Mouse (Mus musculus) ES-CJ7 (cell line): ENCODE results near the gene Gm45021.

Source experiments
- DNase-seq: peaks from one replicate; pipeline ENCODE4 v3.0.0; 2011; ENCODE audit warnings: low read depth, low spot score

The Gm45021 gene

DNA sequence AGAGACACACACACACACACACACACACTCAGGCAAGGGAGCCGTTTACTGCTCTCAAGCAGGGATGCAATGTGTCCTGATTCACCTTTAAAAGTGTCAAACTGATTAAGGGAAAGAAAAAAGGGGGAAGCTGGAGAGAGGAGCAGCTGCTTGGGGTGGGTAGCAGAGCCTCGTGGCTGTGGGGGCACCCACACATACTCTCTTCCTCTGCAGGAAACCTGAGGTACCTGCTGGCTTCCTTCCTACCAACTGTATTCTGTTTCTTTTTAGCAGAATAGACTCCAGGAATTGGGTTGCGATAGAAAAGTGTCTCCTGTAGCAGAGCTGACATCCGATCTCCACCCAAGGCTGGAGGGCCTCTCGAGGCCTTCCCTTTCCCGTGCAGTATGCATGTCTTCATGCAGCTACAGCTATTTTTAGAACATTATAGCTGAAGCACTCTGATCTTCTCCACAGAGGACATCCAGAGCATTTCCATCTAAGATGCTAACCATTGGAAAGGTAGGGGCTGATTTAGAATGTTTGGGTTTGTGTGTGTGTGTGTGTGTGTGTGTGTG is at the start of gene Gm45021:
Gene Gm45021, plus strand, starts transcription at position 417 of the 557 bp plus-strand sequence.
- DNase-seq = no peak

DNA sequence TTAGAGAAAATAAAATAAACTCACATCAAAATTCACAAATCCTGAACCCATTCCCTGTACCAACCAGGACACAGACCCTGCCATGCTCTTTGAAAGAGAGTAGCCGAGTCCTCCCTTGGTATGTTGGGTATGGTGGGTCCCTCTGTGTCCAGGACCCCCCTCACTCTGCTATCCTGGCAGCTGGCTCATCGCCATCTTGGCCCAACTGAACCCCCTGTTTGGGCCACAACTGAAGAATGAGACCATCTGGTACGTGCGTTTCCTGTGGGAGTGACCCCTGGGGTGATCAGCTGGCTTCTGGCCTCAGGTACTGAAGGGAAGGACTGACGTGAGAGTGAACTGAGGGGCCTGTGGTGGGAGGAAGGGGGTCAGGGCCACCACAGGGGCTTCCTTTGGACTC is 49.5 kb upstream of the Gm45021 start:
- no peak for DNase-seq

DNA sequence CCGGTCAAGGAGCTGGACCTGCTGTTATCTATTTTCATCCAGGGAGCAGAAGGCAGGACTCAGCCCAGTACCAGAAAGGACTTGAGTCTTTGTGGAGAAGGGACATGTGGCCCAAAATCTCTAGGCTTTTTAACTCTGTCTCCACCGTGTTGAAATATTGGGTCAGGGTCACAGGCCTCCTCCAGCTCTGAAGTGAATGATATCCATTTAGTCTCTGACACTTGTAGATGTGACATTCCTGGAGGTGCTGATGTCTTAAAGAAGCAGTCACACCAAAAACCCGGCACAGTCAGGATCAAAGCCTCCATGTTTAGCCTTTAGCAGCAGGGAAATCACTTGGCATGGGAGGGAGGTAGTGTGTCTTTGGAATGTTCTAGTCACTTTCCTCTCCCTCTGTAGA is 48.7 kb upstream of the Gm45021 start:
- no peak for DNase-seq

DNA sequence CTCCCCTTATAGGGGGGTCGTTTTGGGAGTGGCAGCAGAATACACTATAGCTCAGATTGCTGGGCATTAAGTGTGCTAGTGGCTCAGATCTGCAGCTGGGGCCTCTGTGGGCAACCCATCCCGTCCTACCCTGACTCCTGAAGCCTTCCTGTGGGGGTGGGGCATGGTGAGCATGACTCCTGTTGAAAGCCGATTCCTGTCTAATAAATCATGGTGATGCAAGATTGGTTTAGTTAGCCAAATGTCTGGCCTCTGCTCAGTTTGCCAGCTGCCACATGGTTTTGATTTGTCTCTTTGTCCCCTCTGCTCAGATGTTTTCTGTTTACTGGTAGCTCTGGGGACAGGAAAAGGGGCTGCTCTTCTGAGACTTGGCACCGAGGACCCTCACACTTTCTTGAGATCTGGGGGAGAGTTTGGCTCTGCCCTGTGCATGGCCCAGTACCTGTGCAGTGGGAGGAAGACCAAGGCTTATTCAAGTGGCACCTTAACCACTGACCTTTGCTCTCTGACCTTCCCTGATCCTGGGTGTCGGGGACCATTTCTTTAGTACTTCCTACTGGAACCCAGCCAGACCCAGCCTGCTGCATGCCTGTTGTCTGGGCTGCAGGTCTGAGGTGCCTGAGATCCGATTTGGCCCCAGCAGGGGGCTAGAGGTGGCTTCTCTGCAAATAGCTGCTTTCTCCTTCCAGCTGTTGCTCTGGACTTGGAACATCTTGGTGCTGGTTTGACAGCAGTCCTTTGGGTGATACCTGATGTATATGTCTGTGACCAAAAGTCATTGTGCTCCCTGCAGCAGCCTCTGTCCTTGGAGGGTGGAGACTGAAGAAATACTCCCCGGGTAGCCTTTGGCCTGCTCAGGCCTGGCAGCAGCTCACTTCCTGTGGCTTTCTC is 47.6 kb upstream of the Gm45021 start:
- no peak for DNase-seq

DNA sequence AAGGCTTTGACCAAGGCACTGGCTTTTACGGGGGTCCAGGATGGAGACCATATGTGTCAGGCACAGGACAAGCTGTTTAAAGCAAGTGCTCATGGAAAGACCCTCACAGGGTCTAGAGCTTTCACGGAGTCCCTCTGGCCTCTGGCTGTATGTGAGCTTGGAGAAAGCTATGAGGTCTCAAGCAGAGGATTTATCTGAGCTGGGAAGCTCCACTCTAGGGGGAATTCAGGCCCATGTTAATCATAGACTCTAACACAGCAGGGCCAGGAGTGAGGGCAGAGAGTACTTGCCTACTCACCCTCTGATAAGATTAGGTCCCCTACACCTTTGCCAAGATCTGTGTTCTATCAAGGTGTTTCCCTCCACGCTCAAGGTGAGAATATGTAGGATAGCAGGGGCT is 46.8 kb upstream of the Gm45021 start:
- no peak for DNase-seq

DNA sequence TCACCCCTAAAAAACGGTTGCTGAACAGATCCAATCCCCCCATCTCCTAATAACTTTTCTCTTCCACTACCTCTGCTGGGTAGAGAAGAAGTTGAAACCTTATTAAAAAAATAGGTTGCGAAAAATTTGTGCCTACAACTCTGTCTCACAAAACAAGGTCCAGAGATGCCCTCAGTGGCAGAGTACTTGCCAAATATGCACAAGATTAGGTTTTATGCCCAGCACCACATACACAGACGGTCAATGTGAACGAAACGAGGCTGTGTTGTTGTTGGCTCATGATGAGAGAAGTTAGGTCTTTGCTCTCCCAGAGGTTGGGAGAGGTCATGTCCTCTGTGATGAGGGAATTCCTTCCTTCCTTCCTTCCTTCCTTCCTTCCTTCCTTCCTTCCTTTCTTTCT is 44.2 kb upstream of the Gm45021 start:
- no peak for DNase-seq

DNA sequence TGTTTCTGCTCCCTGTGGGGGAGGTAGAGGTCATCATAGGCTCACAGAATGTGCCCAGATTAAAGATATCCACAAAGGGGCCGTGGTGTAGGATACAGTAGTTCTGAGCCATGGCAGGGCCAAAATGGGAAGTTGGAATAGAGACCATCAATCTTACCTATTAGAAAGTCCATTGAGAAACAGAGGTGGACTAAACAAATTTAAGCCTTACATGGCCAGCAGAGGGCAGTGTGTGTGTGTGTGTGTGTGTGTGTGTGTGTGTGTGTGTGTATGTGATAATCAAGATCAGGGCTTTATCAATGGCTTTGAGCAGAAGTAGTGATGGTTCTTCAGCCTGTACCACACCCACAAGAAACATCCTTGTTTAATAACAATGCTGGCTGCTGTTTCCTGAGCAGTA is 43.1 kb upstream of the Gm45021 start:
- peak; percentile 57 for DNase-seq

DNA sequence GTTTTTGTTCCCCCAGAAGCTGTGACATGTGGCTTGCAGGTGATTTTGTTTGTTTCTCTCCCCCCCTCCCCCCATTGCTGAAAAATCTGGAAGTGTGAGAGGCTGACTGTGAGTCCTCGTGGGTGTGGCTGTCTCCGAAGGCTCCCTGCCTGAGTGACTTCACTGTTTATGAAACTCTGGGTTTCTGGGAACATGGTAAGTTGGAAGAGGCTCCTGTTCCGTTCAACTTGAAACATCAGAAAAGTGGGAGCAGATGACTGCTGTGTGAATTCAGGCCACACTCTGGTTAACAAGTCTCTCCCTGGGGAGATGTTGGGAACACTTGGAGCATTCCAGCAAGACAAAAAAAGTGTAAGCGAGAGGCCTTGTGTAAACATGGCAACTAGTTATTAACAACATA is 42.6 kb upstream of the Gm45021 start:
- DNase-seq = no peak

DNA sequence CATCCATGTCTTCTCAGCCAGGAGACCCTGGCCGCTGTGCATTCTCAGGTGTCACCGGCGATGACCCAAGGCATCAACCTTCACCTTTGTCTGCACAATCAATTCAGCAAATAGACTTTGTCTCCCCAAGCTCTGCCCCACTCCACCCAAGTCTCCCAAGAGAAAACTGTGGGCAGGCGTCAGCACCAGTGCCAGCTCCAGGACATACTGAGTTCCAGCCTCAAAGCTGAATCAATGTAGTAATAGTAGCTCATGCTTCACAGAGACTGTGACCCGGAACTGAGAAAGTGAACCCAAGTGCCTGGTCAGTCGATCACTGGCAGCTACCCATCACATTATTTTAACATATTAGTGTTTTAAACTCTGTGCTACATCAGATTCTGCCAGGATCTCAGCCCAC is 41.1 kb upstream of the Gm45021 start:
- DNase-seq = no peak

DNA sequence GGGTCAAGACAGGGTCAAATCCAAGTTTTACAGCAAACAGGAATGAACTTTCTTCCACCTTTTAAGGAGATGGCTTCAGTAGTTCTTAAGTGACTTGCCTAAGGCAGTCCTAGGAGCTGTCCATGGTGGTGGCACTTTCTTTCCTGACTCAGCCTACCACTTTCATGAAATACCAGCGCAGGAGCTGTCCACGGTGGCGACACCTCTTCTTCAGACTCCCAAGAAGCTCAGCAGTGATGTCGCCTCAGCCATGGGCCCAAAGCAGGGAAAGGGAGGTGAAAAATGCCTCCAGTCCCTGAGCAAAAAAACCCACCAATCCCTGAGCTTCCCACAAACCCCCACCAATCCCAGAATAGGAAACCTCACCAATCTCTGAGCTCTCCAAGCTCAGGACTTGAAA is 36.5 kb upstream of the Gm45021 start:
- peak; percentile 97 for DNase-seq

DNA sequence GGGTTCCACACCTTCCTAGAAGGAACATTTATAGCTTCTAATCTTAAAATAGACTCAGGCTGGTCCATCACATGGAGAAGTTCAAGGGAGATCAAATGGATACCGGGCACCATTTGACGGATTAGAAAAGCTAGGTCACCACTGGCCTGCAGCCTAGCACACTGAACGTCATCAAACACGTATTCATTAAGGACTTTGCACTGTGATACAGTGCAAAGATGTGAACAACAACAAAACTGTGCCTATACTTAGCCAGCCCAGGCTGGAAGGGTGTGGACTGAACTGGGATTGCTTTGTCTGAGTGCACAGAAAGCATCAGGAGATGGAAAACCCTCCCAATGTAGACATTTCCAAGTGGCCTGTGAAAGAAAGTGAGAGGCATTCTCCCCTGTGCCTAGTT is 35.6 kb upstream of the Gm45021 start:
- DNase-seq = no peak

DNA sequence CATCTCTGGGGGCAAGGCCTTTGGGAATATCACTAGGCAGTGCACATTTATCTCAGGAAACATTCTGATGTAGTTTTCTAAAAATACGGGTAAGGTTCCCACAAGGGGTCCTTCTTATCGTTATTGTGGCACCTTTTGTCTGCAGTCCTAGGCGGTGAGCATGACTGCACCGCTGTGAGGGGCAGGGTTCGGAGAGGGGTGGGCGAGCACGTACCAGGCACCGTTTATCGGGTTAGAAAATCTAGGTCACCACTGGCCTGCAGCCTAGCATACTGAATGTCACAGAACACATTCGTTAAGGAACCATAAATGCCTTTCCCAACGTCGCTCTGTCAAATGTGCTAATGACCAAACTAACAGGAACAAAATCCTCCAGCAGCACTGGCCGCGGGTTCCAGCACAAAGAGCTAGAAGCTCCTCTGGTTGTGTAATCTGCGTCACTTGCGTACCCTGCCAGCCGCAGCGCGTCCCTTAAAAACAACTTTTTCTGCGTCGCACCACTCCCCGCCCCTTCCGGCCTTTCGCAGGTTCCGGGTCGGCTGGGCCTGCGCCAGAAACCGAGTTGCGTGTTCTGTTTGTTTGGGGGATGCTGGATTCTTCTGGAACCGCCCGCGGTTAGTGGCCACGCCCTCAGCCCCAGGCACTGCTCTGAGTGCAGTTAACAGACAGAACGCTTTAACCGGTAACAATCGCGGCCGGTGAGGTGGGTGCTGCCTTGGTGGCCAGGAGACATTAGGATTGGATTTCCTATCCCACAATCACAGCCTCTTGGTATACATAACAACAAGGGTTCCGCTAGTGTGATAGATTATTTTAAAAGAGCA is 34.9 kb upstream of the Gm45021 start, which contains the start of gene Lrrc61:
Gene Lrrc61, plus strand, starts transcription at position 517 of the 824 bp plus-strand sequence.
- peak; percentile 95 for DNase-seq

DNA sequence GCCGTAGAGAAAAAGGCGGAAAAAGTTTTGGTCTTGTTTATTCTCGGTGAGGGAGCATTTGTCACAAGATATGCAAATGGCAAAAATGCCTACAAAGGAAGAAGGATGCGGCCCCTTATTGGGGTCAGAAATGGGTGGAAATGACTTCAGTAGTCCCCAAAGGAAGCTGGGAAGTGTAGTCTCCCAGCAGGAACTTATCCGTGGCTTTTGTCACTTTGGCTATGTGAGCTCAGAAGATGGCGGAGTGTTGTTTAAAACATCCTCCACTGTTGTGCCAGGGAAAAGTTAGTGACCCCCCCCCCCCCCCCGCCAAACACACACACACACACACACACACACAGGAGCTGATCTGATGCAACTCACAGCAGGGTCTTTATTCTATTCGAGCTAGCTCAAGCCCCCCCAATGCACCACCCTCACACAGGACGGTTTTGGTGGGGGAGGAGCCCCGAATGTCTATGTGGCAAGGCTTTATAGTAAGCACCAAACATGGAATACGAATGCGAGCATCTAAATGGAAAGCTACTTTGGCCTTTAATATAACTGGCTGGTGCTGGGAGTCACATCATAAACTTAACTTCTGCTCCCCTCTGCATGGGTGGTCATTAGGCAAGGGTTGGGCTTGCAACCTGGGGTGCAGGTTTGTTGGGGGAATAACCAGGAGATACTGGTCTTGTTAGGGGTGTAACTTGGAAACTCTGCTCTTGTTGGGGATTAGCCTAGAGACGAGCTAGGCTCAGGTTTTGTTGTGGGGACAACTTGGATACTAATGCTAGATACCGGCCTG is 34.1 kb upstream of the Gm45021 start:
- peak; percentile 79 for DNase-seq

DNA sequence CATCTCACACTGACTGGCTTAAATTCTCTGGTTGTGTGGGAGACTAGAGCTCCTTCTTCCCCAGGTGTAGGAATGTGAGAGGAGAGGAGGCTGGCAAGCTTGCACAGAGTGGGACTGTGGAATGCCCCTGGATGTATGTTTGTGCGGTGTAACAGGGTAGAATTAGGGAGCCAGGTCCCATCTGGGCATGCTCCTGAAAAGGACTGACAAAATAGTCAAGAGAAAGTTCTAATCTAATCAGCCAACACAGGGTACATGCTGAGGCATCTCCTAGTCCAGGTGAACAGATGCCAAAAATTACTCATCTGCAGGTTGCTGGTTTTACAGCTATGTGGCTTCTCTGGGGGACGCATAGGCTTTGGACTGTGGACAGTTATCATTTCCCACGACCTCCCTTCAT is 33.5 kb upstream of the Gm45021 start:
- DNase-seq = no peak

DNA sequence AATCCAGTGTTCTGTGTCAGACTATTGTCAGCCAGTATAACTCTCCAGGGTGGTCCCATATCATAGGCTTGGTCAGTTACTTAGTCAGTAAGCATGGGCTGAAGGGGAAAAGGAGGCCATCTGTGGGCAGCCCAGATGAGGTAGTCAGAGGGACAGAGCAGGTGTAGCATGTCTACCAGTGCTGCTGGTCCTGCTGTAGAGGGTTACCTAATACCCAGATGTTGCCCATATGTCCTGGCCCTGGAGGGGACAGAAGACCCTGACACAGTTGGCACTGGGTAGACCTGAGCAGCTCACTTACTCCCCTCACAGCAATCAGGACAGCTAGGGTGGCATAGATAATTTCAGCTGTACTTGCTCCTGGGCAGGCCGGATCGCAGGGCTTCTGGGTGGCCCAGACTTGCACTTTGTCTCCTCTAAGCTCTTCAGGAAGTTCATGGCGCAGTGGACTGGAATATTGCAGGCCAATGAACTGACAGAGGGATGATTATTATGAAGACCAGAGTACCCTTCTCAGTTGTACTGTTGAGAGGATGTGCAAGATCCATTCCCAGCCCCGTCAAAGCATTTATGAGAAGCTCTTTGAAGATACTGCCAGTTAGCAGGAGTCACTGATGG is 23.6 kb upstream of the Gm45021 start:
- DNase-seq = no peak

DNA sequence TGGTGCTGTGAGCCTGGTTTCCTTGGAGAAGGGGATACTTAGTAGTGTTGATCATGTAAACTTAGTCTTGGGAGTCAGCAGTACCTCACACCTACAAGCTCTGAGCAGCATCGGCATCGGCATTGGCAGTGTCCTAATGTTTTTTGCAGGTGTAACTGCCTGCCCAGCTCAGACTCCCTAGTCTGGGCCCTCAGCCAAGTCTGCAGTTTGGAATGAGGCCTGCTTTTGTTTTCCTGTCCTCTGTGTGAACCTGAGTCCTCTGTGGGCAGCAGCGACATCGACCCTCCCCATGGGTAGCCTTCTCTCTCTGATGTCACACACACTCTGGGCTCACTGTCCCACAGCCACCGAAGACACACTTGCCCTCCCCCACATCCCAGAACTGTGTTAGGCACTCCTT is 23.1 kb upstream of the Gm45021 start:
- DNase-seq = no peak

DNA sequence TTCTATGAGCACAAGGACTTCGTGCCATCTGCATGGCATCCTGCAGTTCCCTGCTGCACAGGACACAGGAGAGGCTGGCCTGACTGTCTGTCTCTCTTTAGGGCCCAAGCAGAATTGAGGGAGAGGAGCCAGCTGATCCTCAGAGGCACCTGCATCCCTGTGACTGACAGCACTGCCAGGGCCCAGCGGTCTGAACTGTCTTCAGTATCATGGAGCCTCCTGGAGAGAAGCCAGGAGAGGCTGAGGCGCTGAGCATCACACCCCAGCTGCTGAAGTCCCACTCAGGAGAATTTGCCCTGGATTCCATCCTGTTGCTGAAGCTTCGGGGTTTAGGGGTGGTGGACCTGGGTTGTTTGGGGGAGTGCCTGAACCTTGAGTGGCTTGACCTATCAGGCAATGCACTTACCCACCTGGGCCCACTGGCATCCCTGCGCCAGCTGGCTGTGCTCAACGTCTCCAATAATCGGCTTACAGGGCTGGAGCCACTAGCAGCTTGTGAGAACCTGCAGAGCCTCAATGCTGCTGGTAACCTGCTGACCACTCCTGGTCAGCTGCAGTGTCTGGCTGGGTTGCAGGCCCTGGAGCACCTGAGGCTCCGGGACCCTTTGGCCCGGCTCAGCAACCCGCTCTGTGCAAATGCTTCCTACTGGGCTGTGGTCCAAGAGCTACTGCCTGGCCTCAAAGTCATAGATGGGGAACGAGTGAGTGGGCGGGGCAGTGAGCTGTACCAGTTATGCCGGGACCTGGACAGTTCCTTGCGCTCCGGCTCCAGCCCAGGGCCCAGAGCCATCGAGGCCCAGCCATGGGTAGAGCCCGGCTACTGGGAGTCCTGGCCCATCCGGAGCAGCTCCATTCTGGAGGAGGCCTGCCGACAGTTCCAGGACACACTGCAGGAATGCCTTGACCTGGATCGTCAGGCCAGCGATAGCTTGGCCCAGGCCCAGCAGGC is 21.1 kb upstream of the Gm45021 start:
- no peak for DNase-seq

DNA sequence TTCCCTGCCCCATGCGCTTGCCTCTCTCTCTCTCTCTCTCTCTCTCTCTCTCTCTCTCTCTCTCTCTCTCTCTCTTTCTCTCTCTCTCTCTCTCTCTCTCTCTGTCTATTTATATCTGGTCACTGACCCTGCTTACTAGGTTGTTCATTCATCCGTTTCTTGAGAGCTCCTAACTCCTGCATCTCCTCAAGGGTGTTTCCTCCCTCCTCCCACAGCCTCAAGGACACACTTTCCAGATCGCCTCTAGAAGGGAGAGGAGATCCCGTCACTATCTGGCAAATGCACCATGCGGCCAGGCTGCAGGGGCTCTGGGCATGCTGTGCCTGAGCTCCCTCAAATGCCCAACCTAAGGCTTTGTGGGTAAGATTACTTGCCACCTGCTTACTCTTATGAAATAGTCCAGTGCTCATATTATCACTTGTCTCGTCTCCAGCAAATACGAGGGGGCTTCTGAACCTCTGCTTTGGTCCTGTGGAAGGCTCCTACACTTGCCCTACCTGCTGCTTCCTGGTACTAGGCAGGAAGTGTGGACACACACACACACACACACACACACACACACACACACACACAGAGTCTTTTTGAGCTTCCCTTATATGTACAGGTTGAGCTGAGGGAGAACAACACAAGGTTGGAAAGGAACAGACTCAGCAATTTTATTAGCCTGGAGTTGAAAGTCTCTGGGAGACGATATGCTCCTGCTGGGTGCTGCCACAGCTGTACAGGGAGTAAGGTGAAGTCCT is 20.2 kb upstream of the Gm45021 start:
- DNase-seq = no peak

DNA sequence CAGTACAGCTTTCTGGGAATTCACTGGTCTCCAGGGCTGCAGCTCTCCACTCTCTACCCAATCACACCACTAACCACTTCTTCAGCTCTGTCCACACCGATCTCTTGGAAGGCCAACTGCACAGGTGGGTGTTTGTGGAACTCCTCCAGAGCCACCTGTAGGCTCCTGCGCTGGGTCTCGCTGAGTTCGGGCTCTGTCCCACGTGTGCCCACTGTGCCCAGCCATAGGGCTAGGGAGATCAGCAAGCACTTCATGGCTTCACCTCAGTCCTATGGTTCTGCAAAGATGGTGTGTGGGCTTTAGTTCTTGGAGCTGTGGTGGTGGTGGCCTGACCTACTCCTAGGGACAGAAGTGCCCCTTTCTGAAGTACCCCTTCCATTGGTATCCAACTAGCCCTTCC is 17.4 kb upstream of the Gm45021 start:
- DNase-seq = no peak
